ENCODE assay signal across 15 mouse cellular contexts in the genomic region with DNA sequence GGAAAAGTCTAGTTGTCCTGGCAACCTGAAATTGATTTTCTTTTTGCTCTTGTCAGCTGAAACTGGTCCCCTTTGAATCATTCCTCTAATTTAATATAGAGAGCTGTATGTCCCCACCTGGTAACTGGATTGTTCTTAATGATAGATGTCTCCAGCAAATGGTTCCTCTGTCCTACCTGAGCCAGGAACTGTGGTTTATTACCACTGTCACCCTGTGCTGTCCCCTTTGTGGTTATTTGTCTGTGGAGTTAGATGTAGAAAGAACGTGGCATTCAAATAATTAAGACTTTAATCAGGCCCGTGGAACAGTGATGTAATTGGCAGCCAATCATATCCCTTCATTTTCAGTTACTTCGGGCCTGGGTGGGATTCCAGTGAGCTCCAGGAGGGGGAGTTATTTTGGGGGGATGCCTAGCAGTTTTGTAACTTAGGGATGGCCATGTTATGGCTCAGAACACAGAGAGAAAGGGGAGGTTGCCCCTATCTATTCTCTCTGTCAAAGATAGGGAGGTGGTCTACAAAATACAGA.
DNase-seq lines count a peak whose midpoint lies in the region; ATAC-seq and TF ChIP-seq lines count a peak whose summit lies in the region.
"Had no signal": no experiment of that assay in that cellular context is flagged by ENCODE, and none has a peak within 500 bp of the region (broad histone marks: within the 10 kb centered on the region; RNA-seq: fewer than 3 reads in every experiment).

No protein-coding gene starts in this region.

- H3K4me2 ChIP-seq in heart, postnatal 0 days (ENCODE audit: low read depth, low read length), result no peak overlapping the region
- no peak overlapping the region for H3K4me2 ChIP-seq in lung, embryonic 14.5 days
- H3K4me2 ChIP-seq in CH12.LX (ENCODE audit: insufficient read depth, low read depth, poor library complexity, severe bottlenecking), result no peak overlapping the region
- H3K4me2 ChIP-seq: forebrain, embryonic 13.5 days; limb, embryonic 15.5 days; midbrain, embryonic 11.5 days had no signal

- 77% methylated on average over 3 of the region's 3 CpGs for WGBS in heart, postnatal 0 days
- WGBS in lung, embryonic 14.5 days, result 85% methylated on average over 3 of the region's 3 CpGs
- WGBS in lung, adult 2 months, result 84% methylated on average over 3 of the region's 3 CpGs

- 0 out of 2 replicates have a peak overlapping the region, but pooled peaks have one; percentile 69 for H3K27ac ChIP-seq in heart, postnatal 0 days (ENCODE audit: low read depth)
- no peak overlapping the region for H3K27ac ChIP-seq in lung, embryonic 14.5 days (ENCODE audit: low read depth)
- no peak overlapping the region for H3K27ac ChIP-seq in CH12.LX (ENCODE audit: insufficient read depth, low read depth)
- H3K27ac ChIP-seq: forebrain, embryonic 13.5 days; limb, embryonic 15.5 days had no signal

- H3K36me3 ChIP-seq in heart, postnatal 0 days (replicated peaks; ENCODE audit: control insufficient read depth, insufficient read depth, low read length), result no peaks in the 10 kb centered on the region
- H3K36me3 ChIP-seq in lung, embryonic 14.5 days (ENCODE audit: insufficient read depth), result no peaks in the 10 kb centered on the region
- H3K36me3 ChIP-seq in CH12.LX (replicated peaks in 1 of 2; ENCODE audit: control insufficient read depth in 1 of 2, insufficient read depth in 1 of 2, low read length in 1 of 2) (no peaks in the 10 kb centered on the region), E14TG2a.4 (ENCODE audit: insufficient read depth, low read length) (no peaks in the 10 kb centered on the region)
- H3K36me3 ChIP-seq: limb, embryonic 15.5 days had no signal

- H3K9ac ChIP-seq in heart, postnatal 0 days (replicated peaks; ENCODE audit: low read depth, low read length), result no peak overlapping the region
- no peak overlapping the region for H3K9ac ChIP-seq in lung, embryonic 14.5 days
- no peak overlapping the region for H3K9ac ChIP-seq in CH12.LX (ENCODE audit: insufficient read depth, low read depth)
- H3K9ac ChIP-seq: forebrain, embryonic 13.5 days; limb, embryonic 15.5 days had no signal

- no peaks in the 10 kb centered on the region for H3K27me3 ChIP-seq in heart, postnatal 0 days (ENCODE audit: control insufficient read depth, insufficient read depth, low read length)
- H3K27me3 ChIP-seq in lung, embryonic 14.5 days (ENCODE audit: insufficient read depth, low read length), result no peaks in the 10 kb centered on the region
- H3K27me3 ChIP-seq in CH12.LX (replicated peaks), result no peaks in the 10 kb centered on the region
- no peaks in the 10 kb centered on the region for H3K27me3 ChIP-seq in E14TG2a.4 (ENCODE audit: insufficient read depth, low read length)
- H3K27me3 ChIP-seq: forebrain, embryonic 13.5 days; limb, embryonic 15.5 days had no signal

- H3K4me1 ChIP-seq in heart, postnatal 0 days (ENCODE audit: control insufficient read depth, insufficient read depth), result peaks cover 47% of the 10 kb centered on the region
- H3K4me1 ChIP-seq in lung, embryonic 14.5 days (ENCODE audit: insufficient read depth), result no peaks in the 10 kb centered on the region
- peaks cover 3% of the 10 kb centered on the region; the same call in 1 of the 2 replicates for H3K4me1 ChIP-seq in lung, adult 2 months (ENCODE audit: control insufficient read depth, insufficient read depth, low read length)
- H3K4me1 ChIP-seq in CH12.LX (ENCODE audit: control insufficient read depth in 1 of 2, insufficient read depth in 2 of 2) (peaks cover 18 to 37% of the 10 kb centered on the region in 2 experiments), E14TG2a.4 (replicated peaks; ENCODE audit: low read depth, low read length) (peaks cover 10% of the 10 kb centered on the region; the same call in 1 of the 2 replicates)

- no peaks in the 10 kb centered on the region for H3K79me2 ChIP-seq in CH12.LX (replicated peaks; ENCODE audit: control insufficient read depth, extremely low read depth, insufficient read depth, poor library complexity, severe bottlenecking)

- ATAC-seq in heart, postnatal 0 days (ENCODE audit: insufficient read depth, low read depth), result no peak
- ATAC-seq in lung, embryonic 14.5 days (ENCODE audit: insufficient read depth), result no peak
- ATAC-seq: forebrain, embryonic 13.5 days had no signal

- H3K4me3 ChIP-seq in heart, postnatal 0 days (ENCODE audit: low read depth, low read length), result no peak overlapping the region
- H3K4me3 ChIP-seq in lung, embryonic 14.5 days (ENCODE audit: low read depth, low read length), result no peak overlapping the region
- H3K4me3 ChIP-seq in lung, adult 2 months (replicated peaks; ENCODE audit: extremely low read depth, low read depth, low read length), result no peak overlapping the region
- H3K4me3 ChIP-seq in CH12.LX (replicated peaks in 1 of 3; ENCODE audit: low read depth in 2 of 3, low read length in 2 of 3, poor library complexity in 1 of 3) (no peak overlapping the region), E14TG2a.4 (replicated peaks; ENCODE audit: low read length) (no peak overlapping the region)
- H3K4me3 ChIP-seq: forebrain, embryonic 13.5 days; limb, embryonic 15.5 days had no signal

- no peak for TF ChIP-seq POLR2A in lung, adult 2 months (IDR thresholded peaks at IDR 0.05; ENCODE audit: borderline replicate concordance, extremely low read depth, low read depth, low read length)
- TF ChIP-seq POLR2A in CH12.LX (IDR thresholded peaks at IDR 0.05; ENCODE audit: low read depth, low read length), result no peak

- no peak; the same call in 1 of the 2 replicates for TF ChIP-seq RAD21 in CH12.LX (IDR thresholded peaks at IDR 0.05; ENCODE audit: low read depth, low read length)

- dilution Hi-C loops in CH12.LX (cut with MboI; ENCODE audit: extremely low pct_ligation_motif_present, extremely low pct_unique_long_range_greater_than_20kb, low sequenced_read_pairs), result no loop called here

- intact Hi-C loops in left cerebral cortex, postnatal 36 days (cut with DNase I), result no loop called here

- no peaks in the 10 kb centered on the region for H3K9me3 ChIP-seq in heart, postnatal 0 days (replicated peaks; ENCODE audit: control insufficient read depth, low read length)
- no peaks in the 10 kb centered on the region for H3K9me3 ChIP-seq in lung, embryonic 14.5 days (ENCODE audit: low read depth, low read length)
- no peaks in the 10 kb centered on the region for H3K9me3 ChIP-seq in CH12.LX (replicated peaks; ENCODE audit: low read length)
- no peaks in the 10 kb centered on the region for H3K9me3 ChIP-seq in E14TG2a.4 (ENCODE audit: low read length)
- H3K9me3 ChIP-seq: forebrain, embryonic 13.5 days; limb, embryonic 15.5 days had no signal

- no peak for DNase-seq in heart, postnatal 0 days (ENCODE audit: low spot score)
- DNase-seq in heart, adult 8-10 months (ENCODE audit: low spot score), result no peak
- no peak for DNase-seq in lung, embryonic 14.5 days
- no peak for DNase-seq in lung, adult 2 months
- DNase-seq in CH12.LX (ENCODE audit: extremely low read depth), result no peak
- no peak for DNase-seq in retina, embryonic 14.5 days (ENCODE audit: low spot score)
- DNase-seq in left cerebral cortex, postnatal 36 days (ENCODE audit: low spot score in 2 of 2), result no peak
- DNase-seq: cerebellum, postnatal 14 days; kidney, adult 9 months; kidney, postnatal 4 days; lung, postnatal 4 days had no signal

- TF ChIP-seq EP300 in heart, postnatal 0 days (IDR thresholded peaks at IDR 0.05; ENCODE audit: low read depth), result no peak
- no peak for TF ChIP-seq EP300 in CH12.LX (IDR thresholded peaks at IDR 0.05; ENCODE audit: low read length)

- no peak for TF ChIP-seq CTCF in heart, postnatal 0 days (IDR thresholded peaks at IDR 0.05; ENCODE audit: low read depth)
- TF ChIP-seq CTCF in lung, embryonic 14.5 days (IDR thresholded peaks at IDR 0.05; ENCODE audit: low read depth), result 0 out of 2 replicates have a peak, but pooled peaks have one; percentile 7
- TF ChIP-seq CTCF in lung, adult 2 months (IDR thresholded peaks at IDR 0.05; ENCODE audit: insufficient read depth, low read length), result no peak
- peak in 1 of 2 experiments; percentile 16; a peak in 2 of 4 replicates for TF ChIP-seq CTCF in CH12.LX (conservative IDR thresholded peaks at IDR 0.05 in 1 of 2, IDR thresholded peaks at IDR 0.05 in 1 of 2; ENCODE audit: low read depth in 2 of 2, low read length in 2 of 2)
- 0 out of 2 replicates have a peak, but pooled peaks have one; percentile 23 for TF ChIP-seq CTCF in E14TG2a.4 (conservative IDR thresholded peaks at IDR 0.05; ENCODE audit: low read length)

- in situ Hi-C loops in CH12.LX (cut with MboI; ENCODE audit: low pct_ligation_motif_present, low pct_unique_long_range_greater_than_20kb, low sequenced_read_pairs), result no loop called here

TF ChIP-seq in CH12.LX, 34 proteins besides CTCF, POLR2A, EP300 and RAD21:
- TF ChIP-seq ZC3H11A (IDR thresholded peaks at IDR 0.05; ENCODE audit: low read depth, low read length) (no peak), ZMIZ1 (IDR thresholded peaks at IDR 0.05; ENCODE audit: low read depth, low read length) (no peak), SMC3 (IDR thresholded peaks at IDR 0.05; ENCODE audit: low read depth, low read length) (peak; percentile 21; the same call in 1 of the 2 replicates), KAT2A (IDR thresholded peaks at IDR 0.05; ENCODE audit: insufficient replicate concordance, low read length) (no peak), CHD2 (IDR thresholded peaks at IDR 0.05; ENCODE audit: low read length) (no peak)

Comparison
In these comparisons a context has a peak if more than half of its experiments do, and no peak if none do; other contexts are left out.
1. CTCF ChIP-seq: peak in lung, embryonic 14.5 days (single experiment) and E14TG2a.4 (single experiment); none in heart, postnatal 0 days (single experiment) and lung, adult 2 months (single experiment).